Mouse (Mus musculus) lung, embryonic 15.5 days (tissue): Measurements from ENCODE around the gene Lcn12. TPM values are rescaled to one million over a fixed set of nuclear protein-coding genes. Genes with fewer than 3 reads are reported as not detected.

Source experiments
- ATAC-seq: fragments of 200-750 bp; cut with Nextera tagmentation; 2 replicates; pipeline ENCODE4 v1.8.0; 2017; ENCODE audit warnings: moderate number of reproducible peaks, borderline replicate concordance; ENCODE audit not compliant: low FRiP score, low TSS enrichment; ENCODE audit errors: extremely low read depth
- H3K27ac ChIP-seq: fragments of 300-500 bp; sonication (generic); 2 replicates; pipeline ENCODE4 v1.5.1; 2015; ENCODE audit warnings: moderate library complexity, mild to moderate bottlenecking, inconsistent platforms
- H3K27me3 ChIP-seq: fragments of 300-500 bp; sonication (generic); 2 replicates; pipeline ENCODE4 v1.6.1; 2015; ENCODE audit warnings: inconsistent platforms
- H3K36me3 ChIP-seq: fragments of 300-500 bp; sonication (generic); 2 replicates; pipeline ENCODE4 v1.6.1; 2015; ENCODE audit warnings: inconsistent platforms
- H3K4me1 ChIP-seq: fragments of 300-500 bp; sonication (generic); 2 replicates; pipeline ENCODE4 v1.6.1; 2015; ENCODE audit warnings: inconsistent platforms
- H3K4me2 ChIP-seq: fragments of 300-500 bp; sonication (generic); 2 replicates; pipeline ENCODE4 v1.6.1; 2015; ENCODE audit warnings: inconsistent platforms, mild to moderate bottlenecking, moderate library complexity
- H3K4me3 ChIP-seq: fragments of 300-500 bp; sonication (generic); 2 replicates; pipeline ENCODE4 v1.5.1; 2015; ENCODE audit warnings: mild to moderate bottlenecking, inconsistent platforms
- H3K9ac ChIP-seq: fragments of 300-500 bp; sonication (generic); 2 replicates; pipeline ENCODE4 v1.6.1; 2015; ENCODE audit warnings: inconsistent platforms
- H3K9me3 ChIP-seq: fragments of 300-500 bp; sonication (generic); 2 replicates; pipeline ENCODE4 v1.6.1; 2016; ENCODE audit warnings: inconsistent platforms
- WGBS: fragments of 180-500 bp; shearing (Covaris S2); methylation state at CpG from one replicate; pipeline ENCODE4 v1.1.7; 2015; 5-methylcytosine and 5-hydroxymethylcytosine counted together
- polyA plus RNA-seq: library from polyadenylated mRNA; unstranded; fragments of >200 nt; fragmentation: Nextera tagmentation; extraction: Ambion mirVana; gene quantifications from 2 replicates; pipeline ENCODE4 v1.2.1, GENCODE M21; 2015

The Lcn12 gene
- polyA plus RNA-seq, 1 experiment from 2014 or later: not detected

DNA sequence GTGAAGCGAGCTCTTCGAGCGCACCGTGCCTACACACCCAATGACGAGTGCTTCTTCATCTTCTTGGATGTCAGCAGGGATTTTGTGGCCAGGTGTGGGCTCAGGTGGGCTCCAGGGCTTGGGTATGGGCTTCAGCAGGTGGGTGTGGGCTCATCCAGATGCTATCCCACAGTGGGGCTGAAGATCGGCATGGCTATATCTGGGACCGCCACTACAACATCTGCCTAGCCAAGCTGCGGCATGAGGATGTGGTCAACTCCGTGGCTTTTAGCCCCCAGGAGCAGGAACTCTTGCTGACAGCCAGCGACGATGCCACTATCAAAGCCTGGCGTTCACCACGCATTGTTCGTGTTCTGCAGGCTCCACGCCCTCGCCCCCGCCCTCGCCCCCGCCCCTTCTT is 10.8 kb upstream of the Lcn12 start:
- WGBS: 90% methylated on average over 19 of the region's 19 CpGs
- no peaks in the 10 kb centered on the region for H3K9me3 ChIP-seq
- no peak overlapping the region for H3K9ac ChIP-seq
- no peaks in the 10 kb centered on the region for H3K27me3 ChIP-seq
- H3K4me2 ChIP-seq: no peak overlapping the region
- H3K4me3 ChIP-seq: no peak overlapping the region
- ATAC-seq: no peak
- peaks cover 29% of the 10 kb centered on the region for H3K36me3 ChIP-seq
- no peak overlapping the region for H3K27ac ChIP-seq
- H3K4me1 ChIP-seq: peaks cover 20% of the 10 kb centered on the region

DNA sequence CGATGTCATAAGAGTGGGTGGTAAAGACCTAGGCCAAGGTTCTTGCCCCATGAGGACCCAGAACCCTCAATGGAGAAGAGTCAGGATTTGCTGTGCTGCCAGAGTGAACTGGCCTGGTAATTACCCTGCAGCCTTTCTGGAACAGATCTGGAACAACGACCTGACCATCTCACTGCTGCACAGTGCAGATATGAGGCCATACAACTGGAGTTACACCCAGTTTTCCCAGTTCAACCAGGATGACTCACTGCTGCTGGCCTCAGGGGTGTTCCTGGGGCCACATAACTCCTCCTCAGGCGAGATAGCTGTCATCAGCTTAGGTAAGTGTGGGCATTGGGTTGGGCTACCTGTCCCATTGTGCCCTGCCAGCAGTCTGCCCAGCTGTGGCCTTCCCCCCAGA is 9.0 kb upstream of the Lcn12 start:
- WGBS: 79% methylated on average over 3 of the region's 3 CpGs

DNA sequence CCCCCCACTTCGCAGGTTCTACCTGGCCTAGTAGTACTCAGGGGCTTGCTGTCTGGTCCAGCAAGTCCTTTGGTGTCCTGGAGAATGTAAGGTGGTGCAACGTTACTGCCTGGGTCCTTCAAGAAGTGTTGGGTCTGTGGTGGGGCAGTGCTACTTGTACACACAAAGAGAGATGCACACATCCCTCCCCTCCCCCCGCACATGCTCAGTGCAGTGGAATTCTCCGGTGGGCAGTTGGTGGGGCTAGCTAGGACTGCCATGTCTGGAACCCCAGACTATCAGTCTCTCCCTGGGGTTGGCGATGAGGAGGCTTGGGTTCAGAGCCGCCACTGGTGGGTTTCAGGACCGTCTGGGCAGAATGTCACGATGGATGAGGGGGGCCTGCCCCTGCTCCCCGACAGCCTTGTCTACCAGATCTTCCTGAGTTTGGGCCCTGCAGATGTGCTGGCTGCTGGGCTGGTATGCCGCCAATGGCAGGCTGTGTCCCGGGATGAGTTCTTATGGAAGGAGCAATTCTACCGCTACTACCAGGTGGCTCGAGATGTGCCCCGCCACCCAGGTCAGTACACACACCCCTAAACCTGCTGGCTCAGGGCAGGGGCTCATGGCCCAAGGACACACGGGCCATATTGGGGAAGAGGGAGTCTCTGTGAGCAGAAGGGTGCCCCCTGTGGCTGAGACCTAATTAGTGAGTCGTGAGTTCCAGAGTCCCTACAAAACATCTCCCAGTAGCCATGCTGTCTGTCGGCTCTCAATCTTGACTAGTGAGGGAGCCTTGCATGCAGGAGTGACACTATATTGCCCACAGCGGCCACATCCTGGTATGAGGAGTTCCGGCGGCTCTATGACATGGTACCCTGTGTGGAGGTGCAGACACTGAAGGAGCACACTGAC is 8.1 kb upstream of the Lcn12 start, which contains the start of gene C8g:
Gene C8g, minus strand, starts transcription at position 127 of the 894 bp plus-strand sequence.
- Histone ChIP-seq H3K27me3 (no peaks in the 10 kb centered on the region), H3K4me3 (peak within 1 kb of the TSS; percentile 92), H3K4me2 (peak within 1 kb of the TSS; percentile 83), H3K4me1 (peaks cover 23% of the 10 kb centered on the region), H3K9ac (peak within 1 kb of the TSS; percentile 97), H3K36me3 (peaks cover 29% of the 10 kb centered on the region), H3K9me3 (no peaks in the 10 kb centered on the region), H3K27ac (peak within 1 kb of the TSS; percentile 55)
- no peak for ATAC-seq
- 70% methylated on average over 20 of the region's 20 CpGs for WGBS

More for the DNA sequence above, 9.0 kb upstream of the Lcn12 start:
- ATAC-seq: no peak
- no peak overlapping the region for H3K4me2 ChIP-seq
- H3K36me3 ChIP-seq: peaks cover 29% of the 10 kb centered on the region
- no peak overlapping the region for H3K4me3 ChIP-seq
- peaks cover 23% of the 10 kb centered on the region for H3K4me1 ChIP-seq
- H3K9me3 ChIP-seq: no peaks in the 10 kb centered on the region
- H3K9ac ChIP-seq: no peak overlapping the region
- H3K27me3 ChIP-seq: no peaks in the 10 kb centered on the region
- no peak overlapping the region for H3K27ac ChIP-seq

DNA sequence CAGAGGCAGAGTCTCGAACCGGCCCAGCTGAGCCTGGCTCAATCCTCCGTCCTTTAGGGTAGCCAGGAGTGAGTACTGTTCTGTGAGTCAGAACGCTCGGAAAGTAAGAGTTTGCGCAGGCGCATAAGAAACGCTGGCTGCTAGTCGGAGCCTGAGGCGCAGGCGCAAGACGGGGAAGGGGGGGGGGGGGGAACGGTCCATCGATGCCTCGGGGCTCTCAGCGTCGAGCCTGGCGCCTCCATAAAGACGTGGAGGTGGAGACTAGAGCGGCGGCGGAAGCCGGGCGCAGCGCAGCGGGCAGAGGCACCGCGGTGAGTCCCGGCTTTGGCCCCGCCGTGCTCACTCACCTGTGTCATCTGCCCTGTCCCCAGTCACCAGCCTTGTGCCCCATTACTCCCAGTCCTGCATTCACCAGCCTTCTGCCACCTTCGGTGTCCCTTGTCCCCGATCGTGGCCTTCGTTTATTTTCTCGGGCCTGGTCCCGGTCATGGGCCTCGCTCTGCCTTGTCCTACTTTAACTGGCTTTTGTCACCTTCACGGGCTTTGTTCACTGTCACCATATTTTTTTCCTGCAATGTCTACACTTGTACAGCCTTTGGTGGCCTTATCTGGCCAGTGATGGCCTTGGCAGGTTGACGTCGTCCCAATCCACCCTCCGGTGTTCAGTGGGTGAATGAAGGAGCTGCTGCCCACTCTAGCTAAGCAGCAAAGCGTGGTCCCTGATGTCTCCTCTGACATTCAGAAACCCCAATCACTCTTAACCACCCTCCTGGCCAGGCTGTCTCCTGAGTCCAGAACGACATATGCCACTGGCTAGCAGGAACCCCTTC is 7.1 kb upstream of the Lcn12 start, which contains the start of gene Fbxw5:
Gene Fbxw5, plus strand, starts transcription at position 175 of the 830 bp plus-strand sequence.
- H3K27ac ChIP-seq: peak within 1 kb of the TSS; percentile 64
- peak within 1 kb of the TSS; percentile 92 for H3K4me3 ChIP-seq
- peak within 1 kb of the TSS; percentile 97 for H3K9ac ChIP-seq
- under 1% methylated on average over 41 of the region's 44 CpGs for WGBS
- peaks cover 27% of the 10 kb centered on the region for H3K36me3 ChIP-seq
- H3K9me3 ChIP-seq: no peaks in the 10 kb centered on the region
- peak; percentile 90 for ATAC-seq
- no peaks in the 10 kb centered on the region for H3K27me3 ChIP-seq
- H3K4me1 ChIP-seq: peaks cover 20% of the 10 kb centered on the region
- H3K4me2 ChIP-seq: peak within 1 kb of the TSS; percentile 83

DNA sequence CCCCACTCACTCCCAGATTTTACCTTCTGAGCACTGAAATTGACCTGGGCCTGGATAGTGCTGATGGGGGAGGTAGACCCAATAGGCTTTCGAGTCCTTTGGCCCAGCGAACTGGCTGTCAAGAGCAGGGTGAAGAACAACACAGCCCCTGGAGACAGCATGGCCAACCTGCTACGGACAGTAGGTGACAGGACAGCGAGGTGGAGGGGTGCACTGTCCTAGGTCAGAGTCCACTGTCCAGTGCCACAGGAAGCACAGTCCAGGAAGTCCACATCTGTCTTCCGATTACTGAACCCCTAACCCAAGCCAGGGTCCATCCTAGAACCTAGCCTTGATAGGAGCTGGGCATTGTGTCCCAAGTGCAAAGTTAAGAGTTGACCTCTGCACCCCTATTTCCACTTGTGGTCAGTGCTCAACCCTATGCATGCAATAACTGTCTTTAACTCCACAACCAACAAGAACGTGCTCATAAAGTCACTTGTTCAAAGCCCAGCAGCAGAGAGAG is 6.4 kb upstream of the Lcn12 start:
- peak; percentile 10; the same call in 1 of the 2 replicates for ATAC-seq
- no peaks in the 10 kb centered on the region for H3K9me3 ChIP-seq
- peak overlapping the region; percentile 58 for H3K9ac ChIP-seq
- H3K4me3 ChIP-seq: peak overlapping the region; percentile 92
- H3K27ac ChIP-seq: peak overlapping the region; percentile 64; the same call in 1 of the 2 replicates
- no peaks in the 10 kb centered on the region for H3K27me3 ChIP-seq
- peak overlapping the region; percentile 83 for H3K4me2 ChIP-seq
- peaks cover 20% of the 10 kb centered on the region for H3K4me1 ChIP-seq
- 62% methylated on average over 6 of the region's 6 CpGs for WGBS
- H3K36me3 ChIP-seq: peaks cover 21% of the 10 kb centered on the region

DNA sequence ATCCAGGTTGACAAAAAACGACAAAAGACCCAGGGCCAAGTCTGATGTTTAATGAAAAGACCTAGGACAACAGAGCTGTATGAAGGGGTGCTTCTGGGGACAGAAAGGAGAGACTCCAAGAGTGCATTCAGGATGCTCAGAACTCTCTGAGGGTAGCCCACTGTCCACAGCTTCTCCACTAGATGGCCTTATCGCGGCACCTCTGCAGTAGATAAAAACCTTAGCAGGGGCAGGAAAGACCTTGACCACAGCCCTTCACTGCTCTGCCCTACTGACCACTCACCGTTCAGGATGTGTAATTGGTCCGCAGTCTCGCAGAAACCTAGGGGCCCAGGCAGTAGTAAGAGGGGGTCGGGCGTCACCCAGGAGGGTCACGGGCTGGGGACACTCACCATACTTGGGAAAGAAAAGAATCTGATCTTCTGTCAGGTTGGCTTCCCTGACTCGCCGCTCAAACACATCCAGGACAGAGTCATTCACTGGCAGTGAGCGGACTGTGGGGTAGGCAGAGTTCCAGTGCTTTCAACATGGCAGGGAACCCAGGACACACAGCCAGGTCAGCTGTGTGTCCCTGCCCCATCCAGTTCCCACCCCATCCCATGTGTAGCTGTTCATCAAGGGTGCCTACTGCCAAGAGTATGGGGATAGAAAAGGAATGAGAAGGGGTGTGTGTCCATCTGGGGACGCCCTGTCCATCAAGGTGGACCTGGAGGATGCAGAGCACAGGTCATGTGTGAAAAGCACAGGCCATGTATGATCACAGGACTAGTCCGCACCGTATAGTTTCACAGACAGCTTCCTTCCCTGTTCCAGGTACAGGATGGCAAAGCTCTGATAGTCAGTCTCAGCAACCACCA is 5.1 kb upstream of the Lcn12 start:
- H3K27me3 ChIP-seq: no peaks in the 10 kb centered on the region
- H3K9me3 ChIP-seq: no peaks in the 10 kb centered on the region
- H3K27ac ChIP-seq: no peak overlapping the region
- H3K36me3 ChIP-seq: peaks cover 8% of the 10 kb centered on the region; the same call in 1 of the 2 replicates
- no peak for ATAC-seq
- no peak overlapping the region for H3K4me3 ChIP-seq
- no peak overlapping the region for H3K4me2 ChIP-seq
- 64% methylated on average over 15 of the region's 15 CpGs for WGBS
- H3K9ac ChIP-seq: no peak overlapping the region
- peaks cover 20% of the 10 kb centered on the region for H3K4me1 ChIP-seq

DNA sequence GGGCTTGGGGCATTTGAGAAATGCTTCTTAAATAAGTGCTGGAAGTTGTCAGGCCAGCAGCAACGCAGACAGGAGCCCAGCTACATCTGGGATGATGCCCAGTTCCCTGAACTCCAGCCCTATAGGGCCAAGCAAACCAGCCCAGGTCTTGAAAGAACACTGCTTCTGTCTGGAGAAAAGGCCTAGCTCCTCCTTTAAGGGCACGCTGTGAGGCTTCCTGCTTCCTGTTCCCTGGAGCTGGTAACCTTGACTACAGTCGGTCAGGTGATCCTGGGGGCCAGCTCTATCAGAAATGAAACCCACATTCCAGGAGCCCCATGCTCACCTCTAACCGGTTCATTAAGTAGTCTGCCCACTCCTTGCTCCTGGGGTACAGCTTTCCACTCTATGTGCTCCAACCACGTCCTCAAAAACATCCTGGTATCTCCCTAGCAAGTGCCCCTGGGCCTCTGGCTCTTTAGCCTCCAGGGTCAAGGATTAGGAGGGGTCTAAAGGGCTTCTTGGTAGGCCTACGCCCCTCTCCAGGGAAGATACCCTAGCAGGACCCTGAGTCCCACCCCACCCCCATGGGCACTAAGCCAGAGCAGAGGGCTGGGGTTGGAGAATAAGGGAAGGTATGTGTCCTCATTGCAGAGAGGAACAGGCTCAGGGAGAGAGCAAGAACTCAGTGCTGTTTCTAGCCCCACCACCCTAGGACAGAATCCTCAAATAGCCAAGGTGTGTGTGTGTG is 4.3 kb upstream of the Lcn12 start:
- H3K27ac ChIP-seq: peak overlapping the region; percentile 71
- H3K9ac ChIP-seq: no peak overlapping the region
- no peak overlapping the region for H3K4me3 ChIP-seq
- no peak overlapping the region for H3K4me2 ChIP-seq
- H3K4me1 ChIP-seq: peaks cover 20% of the 10 kb centered on the region
- ATAC-seq: no peak
- H3K36me3 ChIP-seq: peaks cover 4% of the 10 kb centered on the region; the same call in 1 of the 2 replicates
- WGBS: 45% methylated on average over 6 of the region's 6 CpGs
- H3K9me3 ChIP-seq: no peaks in the 10 kb centered on the region
- no peaks in the 10 kb centered on the region for H3K27me3 ChIP-seq

DNA sequence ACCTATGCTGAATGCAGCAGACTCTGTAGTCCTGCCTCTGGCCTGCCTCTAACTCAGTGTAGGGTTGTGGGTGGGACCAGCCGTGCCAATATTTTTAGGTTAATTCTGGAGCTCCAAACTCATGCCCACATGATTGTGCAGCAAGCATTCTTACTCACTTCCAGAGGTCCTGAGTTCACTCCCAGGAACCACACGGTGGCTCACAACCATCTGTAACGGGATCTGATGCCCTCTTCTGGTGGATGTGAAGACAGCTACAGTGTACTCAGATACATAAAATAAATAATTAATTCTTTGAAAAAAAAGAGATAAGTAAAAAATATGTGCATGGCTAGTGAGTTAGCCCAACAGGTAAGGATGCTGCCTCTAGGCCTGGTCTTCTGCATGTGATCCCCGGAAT is 2.8 kb upstream of the Lcn12 start:
- peaks cover 11% of the 10 kb centered on the region for H3K4me1 ChIP-seq
- H3K4me3 ChIP-seq: no peak overlapping the region
- whole genome bisulfite sequencing: 41% methylated on average over 4 of the region's 4 CpGs
- ATAC-seq: no peak
- H3K9me3 ChIP-seq: no peaks in the 10 kb centered on the region
- H3K36me3 ChIP-seq: no peaks in the 10 kb centered on the region
- no peak overlapping the region for H3K9ac ChIP-seq
- H3K27me3 ChIP-seq: no peaks in the 10 kb centered on the region
- H3K27ac ChIP-seq: no peak overlapping the region
- H3K4me2 ChIP-seq: no peak overlapping the region

DNA sequence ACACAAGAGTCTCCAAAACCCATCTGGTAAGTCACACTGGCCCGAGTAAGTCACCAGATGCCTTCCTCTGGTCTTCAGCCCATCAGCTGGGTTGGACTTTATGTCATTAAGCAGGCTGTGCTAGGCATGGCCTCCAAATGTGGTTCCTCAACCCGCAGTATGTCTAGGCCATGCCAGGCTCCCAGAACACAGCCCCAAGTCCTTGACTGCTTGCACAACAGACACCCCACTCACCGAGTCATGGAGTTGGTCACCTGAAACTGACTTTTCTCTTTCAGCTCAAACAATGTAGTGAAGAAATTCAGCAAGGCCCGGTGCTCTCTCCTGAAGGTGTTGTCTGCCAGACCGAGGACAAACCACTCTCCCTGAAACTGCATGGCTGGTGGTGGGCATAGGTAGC is 723 bp downstream of the Lcn12 start:
- no peaks in the 10 kb centered on the region for H3K27me3 ChIP-seq
- no peaks in the 10 kb centered on the region for H3K36me3 ChIP-seq
- H3K9ac ChIP-seq: no peak overlapping the region
- no peak overlapping the region for H3K27ac ChIP-seq
- 65% methylated on average over 5 of the region's 5 CpGs for WGBS
- no peaks in the 10 kb centered on the region for H3K9me3 ChIP-seq
- H3K4me3 ChIP-seq: no peak overlapping the region
- ATAC-seq: no peak
- no peak overlapping the region for H3K4me2 ChIP-seq
- no peaks in the 10 kb centered on the region; the same call in 1 of the 2 replicates for H3K4me1 ChIP-seq

DNA sequence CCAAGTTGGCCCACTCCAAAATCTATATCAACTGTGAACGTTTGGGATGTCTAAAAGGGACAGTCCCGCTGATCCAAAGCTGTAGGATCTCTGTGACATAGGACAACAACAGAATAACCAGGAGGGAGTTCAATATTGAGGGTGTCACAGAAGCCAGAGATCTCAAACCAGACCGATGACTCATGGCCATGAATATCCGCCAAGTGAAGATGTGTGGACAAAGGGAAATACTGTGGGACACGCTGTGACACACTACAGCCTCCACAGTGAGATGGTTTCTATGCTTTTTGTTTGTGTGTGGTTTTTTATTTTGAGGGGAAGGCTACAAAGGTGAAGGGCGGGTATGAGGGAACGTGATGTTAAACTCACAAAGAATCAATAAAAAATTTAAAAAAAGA is 5.0 kb downstream of the Lcn12 start:
- no peak overlapping the region for H3K4me2 ChIP-seq
- H3K36me3 ChIP-seq: no peaks in the 10 kb centered on the region
- H3K4me3 ChIP-seq: no peak overlapping the region
- H3K27me3 ChIP-seq: no peaks in the 10 kb centered on the region
- H3K27ac ChIP-seq: no peak overlapping the region
- ATAC-seq: no peak
- WGBS: 65% methylated on average over 7 of the region's 7 CpGs
- no peaks in the 10 kb centered on the region for H3K9me3 ChIP-seq
- no peak overlapping the region for H3K9ac ChIP-seq
- H3K4me1 ChIP-seq: no peaks in the 10 kb centered on the region
